Mouse (Mus musculus) embryonic fibroblast, embryonic 13.5 days (primary cell): Measurements from ENCODE around the gene S100a13.

Experiments
- CTCF ChIP-seq: IDR thresholded peaks from 2 replicates; pipeline ENCODE4 v1.5.1; 2011; ENCODE audit warnings: mild to moderate bottlenecking, control low read depth, low read length, moderate library complexity, borderline replicate concordance; ENCODE audit not compliant: insufficient read depth
- POLR2A ChIP-seq: IDR thresholded peaks from 2 replicates; pipeline ENCODE4 v1.6.1; 2011; ENCODE audit warnings: low read depth, mild to moderate bottlenecking, control low read depth, low read length, moderate library complexity

GRCm38 (mm10) chr3:90537905-90538296 is 23.7 kb downstream of the S100a13 start:
- TF ChIP-seq CTCF (no peak), POLR2A (no peak)
